ENCODE assay signal across 20 mouse cellular contexts in the genomic region with DNA sequence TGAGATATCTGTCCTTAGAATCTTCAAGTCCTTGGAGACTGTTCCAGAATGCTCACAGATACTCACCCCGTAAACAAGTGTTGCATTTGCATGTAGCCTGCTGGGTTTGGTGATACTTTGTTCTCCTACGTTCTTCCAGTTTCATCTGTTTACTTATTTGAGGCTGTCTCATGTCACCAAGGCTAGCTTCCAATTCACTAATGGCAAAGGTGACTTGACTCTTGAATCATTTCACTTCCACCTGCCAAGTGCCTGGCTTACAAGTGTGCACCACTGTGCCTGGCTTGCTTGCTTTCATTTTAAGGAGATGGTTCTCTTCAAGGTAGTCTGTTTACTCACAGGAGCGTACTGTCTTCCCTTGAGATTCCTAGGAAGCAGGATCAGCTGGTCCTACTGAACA. TPM values are rescaled to one million over a fixed set of nuclear protein-coding genes. Genes with fewer than 3 reads are reported as not detected.
DNase-seq lines count a peak whose midpoint lies in the region; ATAC-seq and TF ChIP-seq lines count a peak whose summit lies in the region.
"Had no signal": no experiment of that assay in that cellular context is flagged by ENCODE, and none has a peak within 500 bp of the region (broad histone marks: within the 10 kb centered on the region; RNA-seq: fewer than 3 reads in every experiment).

No protein-coding gene starts in this region.

- WGBS in limb, embryonic 15.5 days: 85% methylated on average over 3 of the region's 3 CpGs
- 91% methylated on average over 3 of the region's 3 CpGs for WGBS in limb, embryonic 10.5 days
- WGBS in midbrain, embryonic 11.5 days: 86% methylated on average over 3 of the region's 3 CpGs
- WGBS in midbrain, postnatal 0 days: 87% methylated on average over 3 of the region's 3 CpGs

- H3K27me3 ChIP-seq in limb, embryonic 15.5 days: no peaks in the 10 kb centered on the region
- 0 out of 2 replicates have a peak, but pooled peaks cover 8% of the 10 kb centered on the region for H3K27me3 ChIP-seq in limb, embryonic 10.5 days (ENCODE audit: low read depth, poor library complexity, severe bottlenecking)
- no peaks in the 10 kb centered on the region for H3K27me3 ChIP-seq in midbrain, embryonic 11.5 days (ENCODE audit: control insufficient read depth, insufficient read depth, low read length)
- no peaks in the 10 kb centered on the region for H3K27me3 ChIP-seq in midbrain, postnatal 0 days (ENCODE audit: insufficient read depth, low read length)
- H3K27me3 ChIP-seq: embryonic facial prominence, embryonic 12.5 days; forebrain, embryonic 15.5 days had no signal

- H3K4me2 ChIP-seq in limb, embryonic 15.5 days: no peak overlapping the region
- H3K4me2 ChIP-seq in midbrain, embryonic 11.5 days: no peak overlapping the region
- no peak overlapping the region for H3K4me2 ChIP-seq in midbrain, postnatal 0 days (ENCODE audit: low read depth, low read length, poor library complexity, severe bottlenecking)
- H3K4me2 ChIP-seq: embryonic facial prominence, embryonic 12.5 days; forebrain, embryonic 13.5 days; forebrain, embryonic 15.5 days had no signal

- no peaks in the 10 kb centered on the region for H3K36me3 ChIP-seq in limb, embryonic 15.5 days
- no peaks in the 10 kb centered on the region for H3K36me3 ChIP-seq in limb, embryonic 10.5 days
- H3K36me3 ChIP-seq in midbrain, embryonic 11.5 days (ENCODE audit: control insufficient read depth, insufficient read depth, low read length): no peaks in the 10 kb centered on the region
- no peaks in the 10 kb centered on the region for H3K36me3 ChIP-seq in midbrain, postnatal 0 days (ENCODE audit: insufficient read depth, low read length)
- H3K36me3 ChIP-seq: embryonic facial prominence, embryonic 10.5 days; embryonic facial prominence, embryonic 12.5 days; forebrain, embryonic 15.5 days had no signal

- no peak overlapping the region for H3K9ac ChIP-seq in limb, embryonic 15.5 days
- no peak overlapping the region for H3K9ac ChIP-seq in midbrain, embryonic 11.5 days (ENCODE audit: low read length)
- H3K9ac ChIP-seq in midbrain, postnatal 0 days (replicated peaks; ENCODE audit: low read length, poor library complexity, severe bottlenecking): no peak overlapping the region
- H3K9ac ChIP-seq: embryonic facial prominence, embryonic 12.5 days; forebrain, embryonic 13.5 days; forebrain, embryonic 15.5 days had no signal

- peak overlapping the region; percentile 72 for H3K27ac ChIP-seq in gastrocnemius, adult 2 months
- H3K27ac ChIP-seq in limb, embryonic 15.5 days: peak overlapping the region; percentile 51
- H3K27ac ChIP-seq in limb, embryonic 10.5 days: no peak overlapping the region
- H3K27ac ChIP-seq in midbrain, embryonic 11.5 days (ENCODE audit: low read depth, low read length): no peak overlapping the region
- H3K27ac ChIP-seq in midbrain, postnatal 0 days (ENCODE audit: low read depth, low read length): no peak overlapping the region
- H3K27ac ChIP-seq: embryonic facial prominence, embryonic 10.5 days; embryonic facial prominence, embryonic 12.5 days; forebrain, embryonic 13.5 days; forebrain, embryonic 15.5 days had no signal

- intact Hi-C loops in gastrocnemius, adult 2 months (cut with DNase I): no loop called here
- intact Hi-C loops in gastrocnemius, postnatal 14 days (cut with DNase I; ENCODE audit: low total_unique reads): no loop called here

- peaks cover 5% of the 10 kb centered on the region for H3K4me1 ChIP-seq in limb, embryonic 15.5 days
- no peaks in the 10 kb centered on the region for H3K4me1 ChIP-seq in limb, embryonic 10.5 days
- no peaks in the 10 kb centered on the region for H3K4me1 ChIP-seq in midbrain, embryonic 11.5 days (ENCODE audit: control insufficient read depth, insufficient read depth, low read length)
- H3K4me1 ChIP-seq in midbrain, postnatal 0 days (ENCODE audit: insufficient read depth, low read length): peaks cover 5% of the 10 kb centered on the region
- H3K4me1 ChIP-seq: embryonic facial prominence, embryonic 10.5 days; embryonic facial prominence, embryonic 12.5 days; forebrain, embryonic 13.5 days; forebrain, embryonic 15.5 days had no signal

- H3K4me3 ChIP-seq in gastrocnemius, adult 2 months: no peak overlapping the region
- no peak overlapping the region for H3K4me3 ChIP-seq in limb, embryonic 15.5 days
- H3K4me3 ChIP-seq in limb, embryonic 10.5 days: no peak overlapping the region
- no peak overlapping the region for H3K4me3 ChIP-seq in midbrain, embryonic 11.5 days (ENCODE audit: low read depth, low read length)
- no peak overlapping the region for H3K4me3 ChIP-seq in midbrain, postnatal 0 days (ENCODE audit: low read depth, low read length)
- H3K4me3 ChIP-seq: embryonic facial prominence, embryonic 10.5 days; embryonic facial prominence, embryonic 12.5 days; forebrain, embryonic 13.5 days; forebrain, embryonic 15.5 days had no signal

- TF ChIP-seq CTCF in gastrocnemius, adult 2 months (IDR thresholded peaks at IDR 0.05): no peak
- TF ChIP-seq CTCF in midbrain, postnatal 0 days (IDR thresholded peaks at IDR 0.05): no peak

- no peak for ATAC-seq in limb, embryonic 15.5 days (ENCODE audit: insufficient number of reproducible peaks, low FRiP score, low TSS enrichment, low read depth)
- ATAC-seq in midbrain, embryonic 11.5 days (ENCODE audit: low FRiP score): no peak
- ATAC-seq in midbrain, postnatal 0 days (ENCODE audit: low FRiP score): no peak
- ATAC-seq: forebrain, embryonic 13.5 days; forebrain, embryonic 15.5 days had no signal

- DNase-seq in gastrocnemius, adult 2 months: no peak
- DNase-seq in gastrocnemius, postnatal 14 days: no peak
- no peak for DNase-seq in limb, embryonic 10.5 days (ENCODE audit: low spot score)
- peak; percentile 33 for DNase-seq in midbrain, embryonic 11.5 days (ENCODE audit: low spot score, missing footprints)
- DNase-seq in midbrain, postnatal 0 days (ENCODE audit: low spot score): no peak
- DNase-seq in layer of hippocampus, adult 8-10 months (ENCODE audit: low spot score in 2 of 2): no peak
- DNase-seq: adrenal gland, adult 8-10 months; adrenal gland, postnatal 14 days; adrenal gland, postnatal 36 days; cerebellum, adult 11-12 months; cerebellum, adult 2 months; cerebellum, adult 9-10 months; cerebellum, postnatal 10 days; cerebellum, postnatal 25 days had no signal

- H3K9me3 ChIP-seq in limb, embryonic 15.5 days: no peaks in the 10 kb centered on the region
- no peaks in the 10 kb centered on the region for H3K9me3 ChIP-seq in limb, embryonic 10.5 days (replicated peaks)
- H3K9me3 ChIP-seq in midbrain, embryonic 11.5 days (ENCODE audit: control insufficient read depth, low read length): no peaks in the 10 kb centered on the region
- H3K9me3 ChIP-seq in midbrain, postnatal 0 days (ENCODE audit: low read length): no peaks in the 10 kb centered on the region
- H3K9me3 ChIP-seq: embryonic facial prominence, embryonic 10.5 days; embryonic facial prominence, embryonic 12.5 days; forebrain, embryonic 13.5 days; forebrain, embryonic 15.5 days had no signal

RNA-seq across cellular contexts. Expression of gene Dkk3, which starts 5.6 kb away (rescaled TPM):
- 1 to 10 TPM; 2.1 to 2.4 TPM for total RNA-seq in gastrocnemius, adult 2 months (2021)
- 1 to 10 TPM; 5.1 to 6.8 TPM for total RNA-seq in gastrocnemius, postnatal 14 days (2021)
- polyA plus RNA-seq in limb, embryonic 15.5 days (2015; fragmentation: Nextera tagmentation; extraction: Ambion mirVana): 99.3 and 106 TPM in 2 replicates
- polyA plus RNA-seq in limb, embryonic 10.5 days (2016; fragmentation: Nextera tagmentation; extraction: Ambion mirVana): 4.9 and 6.3 TPM in 2 replicates
- 13.9 and 14.0 TPM in 2 replicates for polyA plus RNA-seq in midbrain, embryonic 11.5 days (2014; fragmentation: Nextera tagmentation; extraction: Ambion mirVana)
- 30.9 and 31.8 TPM in 2 replicates for total RNA-seq in midbrain, postnatal 0 days (2014; rRNA removed)
- 36.7 and 38.8 TPM in 2 replicates for polyA plus RNA-seq in midbrain, postnatal 0 days (2015; fragmentation: Nextera tagmentation; extraction: Ambion mirVana)
- total RNA-seq in layer of hippocampus, adult 8-10 months (2022): 100 to 1,000 TPM; 256 to 294 (median 274) TPM
- total RNA-seq: MEL had no signal

Comparison
In these comparisons a context has a peak if more than half of its experiments do, and no peak if none do; other contexts are left out.
1. H3K27ac ChIP-seq: peak in gastrocnemius, adult 2 months (single experiment) and limb, embryonic 15.5 days (single experiment); none in limb, embryonic 10.5 days (single experiment), midbrain, embryonic 11.5 days (single experiment) and midbrain, postnatal 0 days (single experiment).